Mouse (Mus musculus) cortical plate, adult 2 months (tissue): ENCODE measurements at regions not wholly inside any gene's neighbourhood (a gene's known extent, or its start where the extent isn't known, plus 50 kb on each side); places are given as distances from the start of the nearest gene placed in this dataset.

ENCODE experiments used
- H3K27ac ChIP-seq: fragments of 200-500 bp; 2 replicates; pipeline ENCODE4 v1.5.1; 2012; ENCODE audit warnings: low read length, control low read depth, inconsistent platforms; ENCODE audit not compliant: insufficient read depth
- H3K4me1 ChIP-seq: fragments of 200-500 bp; 2 replicates; pipeline ENCODE4 v1.6.1; 2011; ENCODE audit warnings: low read length; ENCODE audit not compliant: control insufficient read depth, insufficient read depth
- H3K4me3 ChIP-seq: fragments of 200-500 bp; 2 replicates; pipeline ENCODE4 v1.5.1; 2011; ENCODE audit warnings: mild to moderate bottlenecking, low read length, control low read depth; ENCODE audit not compliant: insufficient read depth
- CTCF ChIP-seq: fragments of 200-500 bp; IDR thresholded peaks from 2 replicates; pipeline ENCODE4 v1.5.1; 2011; ENCODE audit warnings: mild to moderate bottlenecking, control low read depth, low read length; ENCODE audit not compliant: insufficient read depth; ENCODE audit errors: extremely low read depth
- POLR2A ChIP-seq: fragments of 200-500 bp; IDR thresholded peaks from 2 replicates; pipeline ENCODE4 v1.6.1; 2011; ENCODE audit warnings: mild to moderate bottlenecking, low read length, control low read depth; ENCODE audit not compliant: insufficient read depth; ENCODE audit errors: extremely low read depth

GRCm38 (mm10) chr10:12124272-12124671, 744.9 kb downstream of the Utrn start:
- H3K27ac ChIP-seq, result no peak overlapping the region
- H3K4me3 ChIP-seq, result no peak overlapping the region
- TF ChIP-seq POLR2A (no peak), CTCF (no peak)
- no peaks in the 10 kb centered on the region for H3K4me1 ChIP-seq

DNA sequence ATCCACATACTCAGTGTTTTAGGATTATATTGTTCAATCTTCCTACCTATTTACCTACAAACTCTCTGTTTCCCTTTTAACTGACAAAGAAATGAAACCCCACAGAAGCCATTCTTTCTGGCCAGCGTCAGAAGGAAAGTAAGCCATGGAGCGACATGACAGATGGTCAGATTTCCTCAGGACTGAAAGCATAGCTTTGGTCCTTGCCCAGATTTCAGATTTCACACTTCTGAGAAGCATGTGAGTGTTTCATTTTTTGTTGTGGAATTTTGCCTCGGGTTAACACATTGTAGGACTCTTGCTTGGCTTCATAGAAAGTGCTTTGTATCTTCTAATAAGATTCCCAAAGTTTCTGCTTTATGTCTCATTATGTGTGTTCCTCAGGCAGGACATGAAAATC, 739.7 kb downstream of the Utrn start:
- no peak for TF ChIP-seq CTCF
- TF ChIP-seq POLR2A, result no peak
- Histone ChIP-seq H3K4me1 (no peaks in the 10 kb centered on the region), H3K4me3 (no peak overlapping the region)

GRCm38 (mm10) chr10:12144691-12145090, 724.5 kb downstream of the Utrn start:
- Histone ChIP-seq H3K4me3 (no peak overlapping the region), H3K4me1 (no peaks in the 10 kb centered on the region), H3K27ac (no peak overlapping the region)
- TF ChIP-seq CTCF, result no peak
- no peak for TF ChIP-seq POLR2A

More for the DNA sequence above, 739.7 kb downstream of the Utrn start:
- H3K27ac ChIP-seq, result no peak overlapping the region

- Histone ChIP-seq H3K4me1 (no peaks in the 10 kb centered on the region), H3K27ac (no peak overlapping the region), H3K4me3 (no peak overlapping the region)
- no peak for TF ChIP-seq POLR2A
- no peak for TF ChIP-seq CTCF
Observed at GRCm38 (mm10) chr10:12146942-12147537, 722.1 kb downstream of the Utrn start.

DNA sequence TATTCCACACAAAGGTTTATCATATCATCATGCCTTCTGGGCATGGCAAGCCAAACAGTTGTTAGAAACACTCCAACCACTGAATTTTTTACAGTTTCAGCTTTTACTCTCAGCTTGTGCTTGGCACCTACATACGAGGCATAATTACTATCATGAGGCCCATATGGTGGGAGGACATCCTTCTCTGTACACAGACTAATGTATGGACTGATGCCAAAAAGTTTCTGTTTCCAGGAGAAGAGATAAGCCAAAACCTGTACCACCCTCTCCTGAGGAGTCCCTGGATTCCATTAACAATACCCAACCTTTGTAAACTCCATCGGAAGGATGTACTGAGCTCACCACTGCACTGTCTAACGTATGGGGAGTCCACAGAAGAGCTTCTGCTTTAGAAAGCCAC, 698.9 kb downstream of the Utrn start:
- TF ChIP-seq CTCF (no peak), POLR2A (no peak)
- H3K4me3 ChIP-seq, result no peak overlapping the region
- H3K4me1 ChIP-seq, result no peaks in the 10 kb centered on the region
- no peak overlapping the region for H3K27ac ChIP-seq

DNA sequence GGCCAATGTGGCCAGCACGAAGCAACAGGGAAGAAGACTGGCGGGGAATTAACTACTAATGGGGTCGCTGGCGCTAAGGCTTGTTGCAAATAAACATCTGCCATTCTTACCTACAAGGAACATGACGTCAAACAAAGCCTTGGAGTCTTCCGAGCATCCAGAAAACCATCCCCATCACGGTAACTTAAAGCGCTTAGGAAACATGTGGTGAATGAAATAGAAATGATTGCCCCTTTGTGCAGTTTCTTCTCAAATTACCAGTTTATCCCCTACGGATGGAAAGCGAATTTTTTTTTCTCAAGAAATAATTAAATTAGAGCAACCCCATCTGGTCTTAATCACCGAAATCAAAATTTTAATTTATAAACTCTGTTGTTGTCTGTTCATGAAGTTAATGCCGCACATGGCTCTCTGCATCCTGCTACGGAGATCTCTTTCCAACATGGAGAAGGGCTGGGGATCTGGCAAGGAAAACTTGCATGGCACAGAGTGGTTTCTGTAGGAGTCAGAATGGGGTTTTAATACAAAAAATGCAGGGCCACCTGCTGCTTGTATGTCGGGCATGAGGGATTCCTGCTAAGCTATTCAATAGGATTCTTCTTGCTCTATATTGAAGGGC, 694.9 kb downstream of the Utrn start:
- Histone ChIP-seq H3K4me3 (no peak overlapping the region), H3K27ac (no peak overlapping the region), H3K4me1 (no peaks in the 10 kb centered on the region)
- no peak for TF ChIP-seq CTCF
- TF ChIP-seq POLR2A, result no peak

GRCm38 (mm10) chr10:12175141-12175540, 694.0 kb downstream of the Utrn start:
- no peak overlapping the region for H3K4me3 ChIP-seq
- TF ChIP-seq POLR2A, result no peak
- TF ChIP-seq CTCF, result no peak
- no peak overlapping the region for H3K27ac ChIP-seq
- H3K4me1 ChIP-seq, result no peaks in the 10 kb centered on the region

DNA sequence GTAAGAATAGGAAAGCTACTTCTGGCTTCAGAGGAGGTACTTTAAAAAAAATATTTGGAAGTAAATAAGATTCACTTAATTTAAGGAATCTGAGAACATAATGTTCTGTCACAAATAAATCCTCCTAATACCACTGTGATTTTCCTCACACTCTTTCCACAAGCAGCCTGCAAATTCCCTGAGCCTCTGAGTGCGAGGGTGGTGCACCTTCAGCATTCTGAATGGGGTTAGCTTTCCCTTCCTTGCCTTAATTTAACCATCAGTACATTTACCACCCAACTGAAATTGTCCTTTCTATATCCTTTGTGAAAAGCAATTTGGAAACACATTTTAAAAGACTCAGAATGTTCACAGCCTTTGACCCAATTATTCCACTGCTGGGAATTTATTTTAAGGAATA, 691.7 kb downstream of the Utrn start:
- Histone ChIP-seq H3K4me3 (no peak overlapping the region), H3K27ac (0 out of 2 replicates have a peak overlapping the region, but pooled peaks have one; percentile 35), H3K4me1 (no peaks in the 10 kb centered on the region)
- no peak for TF ChIP-seq CTCF
- TF ChIP-seq POLR2A, result no peak

DNA sequence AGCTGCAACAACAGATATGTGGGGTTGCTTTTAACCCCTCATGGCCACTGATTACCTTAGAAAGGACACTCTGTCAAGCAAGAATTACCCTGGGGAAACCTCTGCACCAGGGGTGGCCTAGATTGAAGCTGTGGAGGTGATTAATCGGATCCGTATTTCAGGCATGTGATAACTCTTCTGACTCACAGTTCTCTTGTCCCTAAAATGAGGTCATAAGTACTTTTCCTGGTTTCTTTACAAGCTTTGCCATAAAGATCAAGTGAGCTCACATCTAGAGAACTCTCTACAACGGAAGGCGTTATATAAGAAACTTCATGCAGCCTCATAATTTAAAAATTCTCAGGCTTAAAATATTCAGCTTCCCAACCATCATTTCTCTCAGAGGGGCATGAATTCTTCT, 688.2 kb downstream of the Utrn start:
- Histone ChIP-seq H3K27ac (no peak overlapping the region), H3K4me1 (no peaks in the 10 kb centered on the region), H3K4me3 (no peak overlapping the region)
- no peak for TF ChIP-seq POLR2A
- TF ChIP-seq CTCF, result no peak

- H3K27ac ChIP-seq, result no peak overlapping the region
- TF ChIP-seq CTCF, result no peak
- no peak for TF ChIP-seq POLR2A
- H3K4me1 ChIP-seq, result no peaks in the 10 kb centered on the region
- H3K4me3 ChIP-seq, result no peak overlapping the region
Observed at GRCm38 (mm10) chr10:12186918-12187639, 682.1 kb downstream of the Utrn start.
